Mouse (Mus musculus) hindbrain, embryonic 14.5 days (tissue): ENCODE measurements around the gene Itpkb. TPM values are rescaled to one million over a fixed set of nuclear protein-coding genes. Genes with fewer than 3 reads are reported as not detected.

Experiments used
- ATAC-seq: fragments of 200-750 bp; cut with Nextera tagmentation; 2 replicates; pipeline ENCODE4 v1.8.0; 2017; ENCODE audit warnings: moderate number of reproducible peaks, mild to moderate bottlenecking, moderate TSS enrichment, moderate library complexity; ENCODE audit not compliant: low FRiP score
- DNase-seq: peaks from one replicate; pipeline ENCODE4 v3.0.0-alpha.2; 2015; ENCODE audit warnings: low spot score
- H3K27ac ChIP-seq: fragments of 300-500 bp; sonication (generic); 2 replicates; pipeline ENCODE4 v1.5.1; 2014; ENCODE audit warnings: mild to moderate bottlenecking, moderate library complexity
- H3K27me3 ChIP-seq: fragments of 300-500 bp; sonication (generic); 2 replicates; pipeline ENCODE4 v1.6.1; 2014; ENCODE audit warnings: mild to moderate bottlenecking, low read length, mixed read lengths; ENCODE audit not compliant: control insufficient read depth, insufficient read depth
- H3K36me3 ChIP-seq: fragments of 300-500 bp; sonication (generic); replicated peaks from 2 replicates; pipeline ENCODE4 v1.6.1; 2014; ENCODE audit not compliant: control insufficient read depth, insufficient read depth
- H3K4me1 ChIP-seq: fragments of 300-500 bp; sonication (generic); replicated peaks from 2 replicates; pipeline ENCODE4 v1.6.1; 2014; ENCODE audit warnings: antibody characterized with exemption, low read length, mixed read lengths; ENCODE audit not compliant: control insufficient read depth, insufficient read depth
- H3K4me2 ChIP-seq: fragments of 300-500 bp; sonication (generic); replicated peaks from 2 replicates; pipeline ENCODE4 v1.6.1; 2014; ENCODE audit warnings: mild to moderate bottlenecking, moderate library complexity
- H3K4me3 ChIP-seq: fragments of 300-500 bp; sonication (generic); replicated peaks from 2 replicates; pipeline ENCODE4 v1.5.1; 2014; ENCODE audit warnings: mild to moderate bottlenecking, low read length
- H3K9ac ChIP-seq: fragments of 300-500 bp; sonication (generic); 2 replicates; pipeline ENCODE4 v1.6.1; 2014
- H3K9me3 ChIP-seq: fragments of 300-500 bp; sonication (generic); 2 replicates; pipeline ENCODE4 v1.6.1; 2016; ENCODE audit warnings: low read length; ENCODE audit not compliant: control insufficient read depth
- WGBS: fragments of 180-500 bp; shearing (Covaris S2); extraction: QIAGEN DNeasy Blood & Tissue Kit; methylation state at CpG from one replicate; pipeline ENCODE4 v1.1.7; 2014; 5-methylcytosine and 5-hydroxymethylcytosine counted together
- polyA plus RNA-seq: library from polyadenylated mRNA; unstranded; fragments of >200 nt; fragmentation: Nextera tagmentation; extraction: Ambion mirVana; gene quantifications from 2 replicates; pipeline ENCODE4 v1.2.1, GENCODE M21; 2014

Itpkb gene
- polyA plus RNA-seq, 1 experiment from 2014 or later: 3.0 TPM

GRCm38 (mm10) chr1:180403694-180404606, 73.7 kb downstream of the Itpkb start:
- no peaks in the 10 kb centered on the region for H3K9me3 ChIP-seq
- H3K4me3 ChIP-seq: no peak overlapping the region
- no peak for ATAC-seq
- no peak overlapping the region for H3K4me2 ChIP-seq
- no peaks in the 10 kb centered on the region; the same call in 1 of the 2 replicates for H3K4me1 ChIP-seq
- WGBS: 71% methylated on average over 32 of the region's 32 CpGs
- H3K9ac ChIP-seq: no peak overlapping the region
- no peaks in the 10 kb centered on the region for H3K36me3 ChIP-seq
- H3K27ac ChIP-seq: peak overlapping the region; percentile 52
- no peaks in the 10 kb centered on the region for H3K27me3 ChIP-seq
- DNase-seq: no peak

DNA sequence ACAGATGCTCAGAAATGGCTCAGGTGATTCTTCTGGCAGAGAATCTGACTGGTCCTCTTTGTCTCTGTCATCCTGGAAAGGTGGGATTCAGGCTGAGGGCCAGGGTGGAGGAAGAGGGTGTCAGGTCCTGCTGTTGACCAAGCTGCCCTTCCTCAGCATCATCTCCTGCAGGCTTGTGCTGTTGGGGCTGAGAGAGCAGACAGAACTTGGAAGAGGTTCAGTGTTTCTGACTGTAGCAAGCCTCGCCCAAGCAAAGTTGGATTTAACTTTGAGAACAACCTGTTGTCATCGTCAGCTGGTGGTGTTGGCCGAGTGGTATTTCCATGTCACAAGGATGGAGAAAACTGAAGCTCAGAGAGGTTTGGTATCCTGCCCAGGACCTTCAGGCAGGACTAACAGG, 74.4 kb downstream of the Itpkb start:
- Histone ChIP-seq H3K9ac (no peak overlapping the region), H3K4me3 (no peak overlapping the region), H3K4me1 (no peaks in the 10 kb centered on the region; the same call in 1 of the 2 replicates), H3K36me3 (no peaks in the 10 kb centered on the region), H3K4me2 (no peak overlapping the region), H3K27me3 (no peaks in the 10 kb centered on the region), H3K27ac (peak overlapping the region; percentile 39; the same call in 1 of the 2 replicates), H3K9me3 (no peaks in the 10 kb centered on the region)
- WGBS: 96% methylated on average over 3 of the region's 3 CpGs
- DNase-seq (no peak), ATAC-seq (no peak)

DNA sequence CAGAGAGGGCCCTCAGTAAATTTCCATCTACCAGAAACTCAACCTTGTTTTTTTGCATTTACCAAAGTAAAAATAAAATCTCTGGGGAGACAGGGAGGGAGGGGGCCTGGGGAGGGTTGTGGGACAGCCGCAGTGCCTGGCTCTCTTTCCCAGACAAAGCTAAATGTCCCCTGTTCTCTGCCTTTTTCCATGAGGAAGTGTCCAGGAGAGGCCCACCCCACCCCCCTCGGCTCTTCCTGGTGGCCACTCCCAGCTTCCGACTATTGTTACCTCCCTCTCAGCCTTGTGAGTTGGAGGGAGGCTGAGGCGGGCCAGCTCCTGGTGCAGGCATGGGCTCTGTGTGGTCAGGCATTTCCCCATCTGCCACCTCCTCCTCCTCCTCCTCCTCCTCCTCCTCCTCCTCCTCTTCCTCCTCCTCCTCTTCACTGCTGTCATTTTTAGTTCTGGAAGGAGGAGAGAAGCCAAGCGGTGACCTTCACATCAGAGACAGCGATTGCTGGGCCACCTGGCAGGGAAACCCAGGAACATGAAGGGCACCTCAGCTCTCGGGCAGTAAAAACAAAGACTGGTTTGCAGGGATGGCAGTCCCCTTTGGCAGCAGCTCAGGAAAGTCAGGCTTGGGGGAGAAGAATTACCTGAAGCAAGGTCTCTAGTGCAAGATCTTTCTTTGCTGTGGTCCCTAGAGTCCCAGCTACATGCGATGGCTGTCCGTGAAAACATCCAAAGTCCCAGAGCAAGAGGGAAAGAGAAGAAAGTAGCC, 75.5 kb downstream of the Itpkb start:
- no peak overlapping the region for H3K9ac ChIP-seq
- 83% methylated on average over 9 of the region's 9 CpGs for WGBS

DNA sequence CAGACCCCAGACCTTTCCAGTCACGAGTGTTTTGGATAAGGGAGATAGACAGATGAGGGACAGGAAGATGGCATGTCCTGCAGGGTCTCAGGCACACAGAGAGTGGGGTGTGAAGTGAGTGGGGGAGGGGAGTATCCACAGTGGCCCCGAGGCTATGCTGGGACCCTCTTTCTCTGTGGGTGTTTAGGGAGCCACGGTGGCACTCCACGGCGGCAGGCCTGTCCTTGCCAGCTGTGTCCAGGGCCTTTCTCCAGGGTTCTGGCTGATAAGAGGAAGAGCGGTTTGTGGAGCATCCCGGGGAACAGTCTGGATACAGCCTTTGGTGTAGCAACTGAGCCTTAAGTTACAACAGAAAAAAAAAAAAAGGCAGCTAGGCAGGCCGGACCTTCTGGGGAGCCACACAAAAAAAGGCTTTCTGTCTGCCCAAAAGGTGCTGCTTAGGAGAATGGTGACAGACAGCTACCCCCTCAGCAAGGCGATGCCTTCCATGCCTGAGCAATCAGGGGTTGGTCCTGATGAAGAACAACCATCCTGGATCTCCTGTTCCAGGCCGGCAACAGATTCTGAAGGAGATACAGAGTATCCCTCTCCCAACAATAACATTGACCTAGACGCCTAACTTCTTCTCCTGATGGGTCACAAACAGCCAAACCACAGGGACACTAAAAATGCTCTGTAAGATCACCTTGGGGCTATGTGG, 76.2 kb downstream of the Itpkb start:
- Histone ChIP-seq H3K36me3 (no peaks in the 10 kb centered on the region), H3K4me3 (no peak overlapping the region), H3K27me3 (no peaks in the 10 kb centered on the region), H3K27ac (no peak overlapping the region), H3K9ac (no peak overlapping the region), H3K4me2 (peak overlapping the region; percentile 33), H3K9me3 (no peaks in the 10 kb centered on the region), H3K4me1 (no peaks in the 10 kb centered on the region; the same call in 1 of the 2 replicates)
- DNase-seq: no peak
- 77% methylated on average over 11 of the region's 11 CpGs for WGBS
- no peak for ATAC-seq

More for the DNA sequence above, 75.5 kb downstream of the Itpkb start:
- no peak for DNase-seq
- 0 out of 2 replicates have a peak overlapping the region, but pooled peaks have one; percentile 36 for H3K27ac ChIP-seq
- no peak overlapping the region for H3K4me3 ChIP-seq
- no peaks in the 10 kb centered on the region for H3K36me3 ChIP-seq
- H3K27me3 ChIP-seq: no peaks in the 10 kb centered on the region
- H3K4me1 ChIP-seq: no peaks in the 10 kb centered on the region; the same call in 1 of the 2 replicates
- no peak overlapping the region for H3K4me2 ChIP-seq
- H3K9me3 ChIP-seq: no peaks in the 10 kb centered on the region
- no peak for ATAC-seq

GRCm38 (mm10) chr1:180407171-180407671, 76.9 kb downstream of the Itpkb start:
- DNase-seq (peak; percentile 88), ATAC-seq (peak; percentile 81)
- H3K27me3 ChIP-seq: no peaks in the 10 kb centered on the region
- H3K4me2 ChIP-seq: peak overlapping the region; percentile 33
- no peaks in the 10 kb centered on the region for H3K9me3 ChIP-seq
- H3K9ac ChIP-seq: peak overlapping the region; percentile 8; the same call in 1 of the 2 replicates
- WGBS: 10% methylated on average over 16 of the region's 16 CpGs
- H3K36me3 ChIP-seq: no peaks in the 10 kb centered on the region
- H3K4me3 ChIP-seq: no peak overlapping the region
- no peaks in the 10 kb centered on the region; the same call in 1 of the 2 replicates for H3K4me1 ChIP-seq
- no peak overlapping the region; the same call in 1 of the 2 replicates for H3K27ac ChIP-seq

- no peak overlapping the region; the same call in 1 of the 2 replicates for H3K27ac ChIP-seq
- WGBS: 73% methylated on average over 18 of the region's 18 CpGs
Observed at GRCm38 (mm10) chr1:180407727-180408719, 77.7 kb downstream of the Itpkb start.

DNA sequence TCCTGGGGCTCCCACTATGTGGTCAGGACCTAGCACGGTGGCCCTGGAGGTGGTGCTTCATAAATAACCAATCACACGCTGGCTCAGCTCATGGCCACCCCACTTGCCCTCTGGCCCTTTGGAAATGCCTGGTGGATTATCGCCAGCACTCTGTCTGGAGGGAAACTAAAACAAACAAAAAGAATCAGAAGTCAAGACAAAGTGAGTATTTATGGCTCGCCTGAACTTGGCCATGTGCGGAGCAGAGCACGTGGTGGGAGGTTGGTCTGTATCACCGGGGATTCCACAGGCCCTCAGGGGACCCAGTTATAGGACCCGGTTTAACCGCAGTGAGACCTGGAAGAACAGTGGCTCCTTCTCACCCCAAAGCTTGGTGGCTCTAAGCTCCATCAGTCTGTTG, 78.5 kb downstream of the Itpkb start:
- DNase-seq (no peak), ATAC-seq (no peak)
- Histone ChIP-seq H3K4me1 (no peaks in the 10 kb centered on the region; the same call in 1 of the 2 replicates), H3K4me3 (no peak overlapping the region), H3K27ac (no peak overlapping the region), H3K27me3 (no peaks in the 10 kb centered on the region), H3K9me3 (no peaks in the 10 kb centered on the region), H3K36me3 (no peaks in the 10 kb centered on the region), H3K9ac (no peak overlapping the region), H3K4me2 (no peak overlapping the region)
- 69% methylated on average over 9 of the region's 9 CpGs for WGBS

More at GRCm38 (mm10) chr1:180407727-180408719, 77.7 kb downstream of the Itpkb start:
- H3K4me1 ChIP-seq: no peaks in the 10 kb centered on the region; the same call in 1 of the 2 replicates
- peak; percentile 29; the same call in 1 of the 2 replicates for ATAC-seq
- no peaks in the 10 kb centered on the region for H3K36me3 ChIP-seq
- no peaks in the 10 kb centered on the region for H3K27me3 ChIP-seq
- no peak overlapping the region for H3K4me3 ChIP-seq
- H3K4me2 ChIP-seq: no peak overlapping the region
- H3K9ac ChIP-seq: no peak overlapping the region
- H3K9me3 ChIP-seq: no peaks in the 10 kb centered on the region
- no peak for DNase-seq

GRCm38 (mm10) chr1:180409771-180410170, 79.5 kb downstream of the Itpkb start:
- H3K27me3 ChIP-seq: no peaks in the 10 kb centered on the region
- DNase-seq (no peak), ATAC-seq (no peak)
- H3K27ac ChIP-seq: no peak overlapping the region
- whole genome bisulfite sequencing: 74% methylated on average over 5 of the region's 5 CpGs
- no peak overlapping the region for H3K4me2 ChIP-seq
- no peak overlapping the region for H3K9ac ChIP-seq
- no peak overlapping the region for H3K4me3 ChIP-seq
- no peaks in the 10 kb centered on the region for H3K9me3 ChIP-seq
- no peaks in the 10 kb centered on the region; the same call in 1 of the 2 replicates for H3K4me1 ChIP-seq
- H3K36me3 ChIP-seq: no peaks in the 10 kb centered on the region
